Mouse (Mus musculus) urinary bladder, postnatal 10 days (tissue): ENCODE results near the gene Ccdc107.
"Not testable (repeated sequence)": the region's sequence is repeated elsewhere in the genome, so short reads cannot be mapped to it uniquely, and the experiment has no call there.

ENCODE experiments used
- DNase-seq: peaks from one replicate; pipeline ENCODE4 v3.0.0; 2022; ENCODE audit warnings: low spot score

The Ccdc107 gene

GRCm38 (mm10) chr4:43485666-43486065 lies 7.0 kb upstream of the Ccdc107 start:
- DNase-seq: not testable (repeated sequence)

- DNase-seq: no peak
Measured at GRCm38 (mm10) chr4:43489611-43490010, 3.1 kb upstream of the Ccdc107 start.

- no peak for DNase-seq
Measured at GRCm38 (mm10) chr4:43490801-43491200, 1.9 kb upstream of the Ccdc107 start.

- no peak for DNase-seq
Measured at GRCm38 (mm10) chr4:43492101-43492820, 439 bp upstream of the Ccdc107 start.

GRCm38 (mm10) chr4:43493186-43493845 lies 616 bp downstream of the Ccdc107 start:
- DNase-seq: peak; percentile 90

GRCm38 (mm10) chr4:43493846-43494240 lies 1.1 kb downstream of the Ccdc107 start:
- no peak for DNase-seq

GRCm38 (mm10) chr4:43496587-43496986 lies 3.9 kb downstream of the Ccdc107 start:
- no peak for DNase-seq

GRCm38 (mm10) chr4:43497405-43497804 lies 4.7 kb downstream of the Ccdc107 start:
- no peak for DNase-seq

GRCm38 (mm10) chr4:43497946-43498345 lies 5.2 kb downstream of the Ccdc107 start:
- no peak for DNase-seq

- no peak for DNase-seq
Measured at GRCm38 (mm10) chr4:43498983-43499382, 6.3 kb downstream of the Ccdc107 start.

- no peak for DNase-seq
Measured at GRCm38 (mm10) chr4:43499407-43500333, 7.0 kb downstream of the Ccdc107 start, which contains the start of gene Arhgef39. Arhgef39 (minus strand) TSS chr4:43499695.

- no peak for DNase-seq
Measured at GRCm38 (mm10) chr4:43503041-43503440, 10.3 kb downstream of the Ccdc107 start.

GRCm38 (mm10) chr4:43503506-43503905 lies 10.8 kb downstream of the Ccdc107 start:
- DNase-seq: no peak

GRCm38 (mm10) chr4:43504269-43504668 lies 11.6 kb downstream of the Ccdc107 start:
- no peak for DNase-seq

GRCm38 (mm10) chr4:43506074-43506473 lies 13.4 kb downstream of the Ccdc107 start:
- DNase-seq: no peak

- DNase-seq: no peak
Measured at GRCm38 (mm10) chr4:43506536-43507185, 14.0 kb downstream of the Ccdc107 start, which contains the start of gene Car9. Car9 (plus strand) TSS chr4:43506966.

- no peak for DNase-seq
Measured at GRCm38 (mm10) chr4:43507938-43508665, 15.4 kb downstream of the Ccdc107 start.

- no peak for DNase-seq
Measured at GRCm38 (mm10) chr4:43508666-43508997, 15.9 kb downstream of the Ccdc107 start.

GRCm38 (mm10) chr4:43509109-43509508 lies 16.4 kb downstream of the Ccdc107 start:
- no peak for DNase-seq

- no peak for DNase-seq
Measured at GRCm38 (mm10) chr4:43511675-43512454, 19.2 kb downstream of the Ccdc107 start.
